Mouse (Mus musculus): Measurements from ENCODE around the gene Dnah3.

- TF ChIP-seq POLR2A (IDR thresholded peaks at IDR 0.05; ENCODE audit: extremely low read depth, insufficient read depth, low read length) (no peak), CTCF (IDR thresholded peaks at IDR 0.05; ENCODE audit: extremely low read depth, insufficient read depth, low read length) (no peak)
Measured at GRCm38 (mm10) chr7:120106356-120106755, 11.3 kb upstream of the Dnah3 start.

Data from cortical plate, adult 2 months (tissue).